Mouse (Mus musculus): Measurements from ENCODE around the gene Rapgef4. TPM values are rescaled to one million over a fixed set of nuclear protein-coding genes. Genes with fewer than 3 reads are reported as not detected.

The Rapgef4 gene
- total RNA-seq, 1 experiment from 2014 or later, result 3.0 TPM

DNA sequence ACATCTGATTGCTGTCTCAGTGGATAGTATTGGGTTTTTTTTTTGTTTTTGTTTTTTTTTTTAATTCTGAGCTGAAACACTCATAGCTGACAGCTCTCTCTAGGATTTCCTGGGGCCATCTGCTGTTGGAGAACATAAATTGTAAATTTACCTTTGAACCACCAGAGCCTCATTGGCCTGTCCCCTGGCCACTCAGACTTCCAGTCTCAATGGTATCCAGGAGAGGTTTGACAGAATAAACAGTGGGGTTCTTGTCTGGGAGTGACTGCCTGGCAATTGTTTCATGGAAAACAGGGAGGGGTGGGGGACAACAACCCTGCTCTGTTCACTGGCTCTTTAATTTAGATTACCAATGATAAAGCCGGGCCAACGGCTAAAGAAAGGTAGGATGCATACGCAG lies 111.0 kb downstream of the Rapgef4 start:
- ATAC-seq (replicated peaks in 1 of 2; ENCODE audit: insufficient read depth in 1 of 2, low FRiP score in 2 of 2, low TSS enrichment in 1 of 2, low read depth in 1 of 2, poor library complexity in 2 of 2, severe bottlenecking in 2 of 2), result no peak

GRCm38 (mm10) chr2:72093402-72094037 lies 112.5 kb downstream of the Rapgef4 start:
- no peak for ATAC-seq (replicated peaks in 1 of 2; ENCODE audit: insufficient read depth in 1 of 2, low FRiP score in 2 of 2, low TSS enrichment in 1 of 2, low read depth in 1 of 2, poor library complexity in 2 of 2, severe bottlenecking in 2 of 2)

GRCm38 (mm10) chr2:72094038-72094437 lies 113.0 kb downstream of the Rapgef4 start:
- ATAC-seq (replicated peaks in 1 of 2; ENCODE audit: insufficient read depth in 1 of 2, low FRiP score in 2 of 2, low TSS enrichment in 1 of 2, low read depth in 1 of 2, poor library complexity in 2 of 2, severe bottlenecking in 2 of 2), result no peak

GRCm38 (mm10) chr2:72094446-72094845 lies 113.4 kb downstream of the Rapgef4 start:
- ATAC-seq (replicated peaks in 1 of 2; ENCODE audit: insufficient read depth in 1 of 2, low FRiP score in 2 of 2, low TSS enrichment in 1 of 2, low read depth in 1 of 2, poor library complexity in 2 of 2, severe bottlenecking in 2 of 2), result no peak

- ATAC-seq (replicated peaks in 1 of 2; ENCODE audit: insufficient read depth in 1 of 2, low FRiP score in 2 of 2, low TSS enrichment in 1 of 2, low read depth in 1 of 2, poor library complexity in 2 of 2, severe bottlenecking in 2 of 2), result no peak
Measured at GRCm38 (mm10) chr2:72095002-72095401, 114.0 kb downstream of the Rapgef4 start.

- ATAC-seq (replicated peaks in 1 of 2; ENCODE audit: insufficient read depth in 1 of 2, low FRiP score in 2 of 2, low TSS enrichment in 1 of 2, low read depth in 1 of 2, poor library complexity in 2 of 2, severe bottlenecking in 2 of 2), result peak; percentile 71 to 75
Measured at GRCm38 (mm10) chr2:72096345-72096744, 115.3 kb downstream of the Rapgef4 start.

- ATAC-seq (replicated peaks in 1 of 2; ENCODE audit: insufficient read depth in 1 of 2, low FRiP score in 2 of 2, low TSS enrichment in 1 of 2, low read depth in 1 of 2, poor library complexity in 2 of 2, severe bottlenecking in 2 of 2), result no peak
Measured at GRCm38 (mm10) chr2:72098366-72098765, 117.3 kb downstream of the Rapgef4 start.

DNA sequence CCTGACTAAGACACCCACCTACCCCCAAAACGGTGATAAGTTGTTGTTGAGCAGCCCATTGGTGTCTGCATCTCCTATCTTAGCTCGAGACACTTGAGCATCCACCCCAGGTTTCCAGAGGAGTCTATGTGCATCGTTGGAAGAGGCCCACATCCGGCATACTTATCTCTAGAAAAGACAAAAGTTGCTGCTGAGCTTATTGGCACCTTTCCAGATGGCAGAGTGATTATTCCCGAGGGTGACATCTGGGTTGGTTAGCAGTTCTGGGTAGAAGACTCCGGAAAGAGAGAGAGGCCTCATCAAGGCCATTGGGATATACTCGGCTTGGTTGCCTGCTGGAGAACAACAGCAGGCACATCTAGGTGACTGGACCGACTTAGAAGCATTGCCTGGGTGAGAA lies 123.6 kb downstream of the Rapgef4 start:
- no peak for ATAC-seq (replicated peaks in 1 of 2; ENCODE audit: insufficient read depth in 1 of 2, low FRiP score in 2 of 2, low TSS enrichment in 1 of 2, low read depth in 1 of 2, poor library complexity in 2 of 2, severe bottlenecking in 2 of 2)

DNA sequence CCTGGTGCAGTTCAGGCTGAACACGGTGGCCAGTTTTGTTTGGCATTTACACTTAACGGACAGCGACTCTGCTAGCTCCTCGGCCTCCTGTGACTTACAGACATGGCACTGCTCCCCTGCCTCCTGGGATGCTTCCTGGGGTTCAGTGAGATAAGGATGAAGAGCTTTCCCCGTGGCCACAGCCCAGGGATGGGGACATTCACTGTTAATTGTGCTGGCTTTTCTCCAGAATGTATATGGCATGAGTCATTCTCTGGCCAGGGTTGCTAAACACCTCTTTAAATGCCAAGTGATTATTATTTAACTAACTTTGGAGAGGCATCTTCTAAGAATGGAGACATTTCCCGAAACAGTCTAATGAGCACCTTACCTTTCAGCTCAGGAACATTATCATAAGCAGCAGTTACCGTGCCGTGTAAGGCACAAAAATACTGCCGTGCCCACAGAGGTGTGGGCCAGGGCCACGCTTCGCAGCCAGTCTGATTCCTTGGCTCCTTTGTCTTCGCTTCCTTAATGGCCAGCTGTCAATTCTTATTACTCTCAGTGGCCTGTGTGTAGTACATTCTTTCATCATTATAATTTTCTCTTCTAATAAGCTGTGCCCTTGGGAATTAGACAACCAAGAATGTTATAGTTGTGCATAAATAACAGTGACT lies 126.6 kb downstream of the Rapgef4 start:
- ATAC-seq (replicated peaks in 1 of 2; ENCODE audit: insufficient read depth in 1 of 2, low FRiP score in 2 of 2, low TSS enrichment in 1 of 2, low read depth in 1 of 2, poor library complexity in 2 of 2, severe bottlenecking in 2 of 2), result no peak

- ATAC-seq (replicated peaks in 1 of 2; ENCODE audit: insufficient read depth in 1 of 2, low FRiP score in 2 of 2, low TSS enrichment in 1 of 2, low read depth in 1 of 2, poor library complexity in 2 of 2, severe bottlenecking in 2 of 2), result no peak
Measured at GRCm38 (mm10) chr2:72108448-72109312, 127.6 kb downstream of the Rapgef4 start.

GRCm38 (mm10) chr2:72110404-72110803 lies 129.4 kb downstream of the Rapgef4 start:
- ATAC-seq (replicated peaks in 1 of 2; ENCODE audit: insufficient read depth in 1 of 2, low FRiP score in 2 of 2, low TSS enrichment in 1 of 2, low read depth in 1 of 2, poor library complexity in 2 of 2, severe bottlenecking in 2 of 2), result peak; percentile 62 to 68

- ATAC-seq (replicated peaks in 1 of 2; ENCODE audit: insufficient read depth in 1 of 2, low FRiP score in 2 of 2, low TSS enrichment in 1 of 2, low read depth in 1 of 2, poor library complexity in 2 of 2, severe bottlenecking in 2 of 2), result no peak
Measured at GRCm38 (mm10) chr2:72113716-72114115, 132.7 kb downstream of the Rapgef4 start.

DNA sequence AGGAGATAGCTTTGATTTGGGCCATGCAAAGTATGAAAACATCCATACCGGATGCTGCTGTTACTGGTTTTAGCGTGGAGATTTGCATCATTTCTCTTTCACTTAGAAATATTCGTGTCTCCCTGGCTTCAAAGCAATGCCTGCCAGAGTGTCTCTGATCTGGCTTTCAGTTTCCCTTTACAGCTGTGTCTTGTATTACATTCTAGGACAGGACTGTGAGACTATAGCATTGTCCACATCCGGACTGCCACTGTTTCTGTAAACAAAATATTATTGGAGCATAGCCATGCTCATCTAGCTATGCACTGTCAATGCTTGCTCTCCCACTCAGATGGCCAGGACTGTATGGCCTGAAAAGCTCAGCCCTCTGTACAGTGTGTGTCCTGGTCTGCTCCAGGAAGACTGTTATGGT lies 133.1 kb downstream of the Rapgef4 start:
- ATAC-seq (replicated peaks in 1 of 2; ENCODE audit: insufficient read depth in 1 of 2, low FRiP score in 2 of 2, low TSS enrichment in 1 of 2, low read depth in 1 of 2, poor library complexity in 2 of 2, severe bottlenecking in 2 of 2), result no peak

GRCm38 (mm10) chr2:72116103-72116502 lies 135.1 kb downstream of the Rapgef4 start:
- ATAC-seq (replicated peaks in 1 of 2; ENCODE audit: insufficient read depth in 1 of 2, low FRiP score in 2 of 2, low TSS enrichment in 1 of 2, low read depth in 1 of 2, poor library complexity in 2 of 2, severe bottlenecking in 2 of 2), result no peak

GRCm38 (mm10) chr2:72116698-72117097 lies 135.7 kb downstream of the Rapgef4 start:
- no peak for ATAC-seq (replicated peaks in 1 of 2; ENCODE audit: insufficient read depth in 1 of 2, low FRiP score in 2 of 2, low TSS enrichment in 1 of 2, low read depth in 1 of 2, poor library complexity in 2 of 2, severe bottlenecking in 2 of 2)

- peak; percentile 79 to 81 for ATAC-seq (replicated peaks in 1 of 2; ENCODE audit: insufficient read depth in 1 of 2, low FRiP score in 2 of 2, low TSS enrichment in 1 of 2, low read depth in 1 of 2, poor library complexity in 2 of 2, severe bottlenecking in 2 of 2)
Measured at GRCm38 (mm10) chr2:72117138-72118011, 136.3 kb downstream of the Rapgef4 start.

DNA sequence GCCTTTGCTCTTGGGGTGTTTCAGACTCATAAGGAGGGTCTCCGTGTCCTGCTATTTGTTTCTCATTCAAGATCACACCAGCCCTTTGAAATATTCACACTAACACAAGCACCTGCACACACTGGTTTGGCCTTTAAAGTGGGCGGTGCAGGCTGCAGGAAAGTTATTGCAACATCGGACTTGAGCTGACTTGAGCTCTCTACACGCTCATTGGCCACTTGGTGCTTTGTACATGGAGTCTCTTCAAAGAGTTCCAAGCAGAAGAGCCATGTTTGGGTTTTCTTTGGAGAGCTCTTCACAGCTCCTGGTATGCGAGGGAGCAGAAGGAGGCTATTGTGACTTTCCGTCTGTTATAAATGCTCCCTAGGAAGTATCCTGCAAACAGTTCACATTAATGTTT lies 139.2 kb downstream of the Rapgef4 start:
- ATAC-seq (replicated peaks in 1 of 2; ENCODE audit: insufficient read depth in 1 of 2, low FRiP score in 2 of 2, low TSS enrichment in 1 of 2, low read depth in 1 of 2, poor library complexity in 2 of 2, severe bottlenecking in 2 of 2), result no peak
